Mouse (Mus musculus) MEL-GATA-1-ER (cell line): ENCODE results near the gene Rybp.
A peak's percentile ranks its signal among the peaks of the same experiment; 100 is the strongest.

Experiments
- DNase-seq: peaks from one replicate; pipeline ENCODE4 v3.0.0-alpha.2; 2012; ENCODE audit warnings: low read depth; ENCODE audit errors: extremely low read depth

The Rybp gene

DNA sequence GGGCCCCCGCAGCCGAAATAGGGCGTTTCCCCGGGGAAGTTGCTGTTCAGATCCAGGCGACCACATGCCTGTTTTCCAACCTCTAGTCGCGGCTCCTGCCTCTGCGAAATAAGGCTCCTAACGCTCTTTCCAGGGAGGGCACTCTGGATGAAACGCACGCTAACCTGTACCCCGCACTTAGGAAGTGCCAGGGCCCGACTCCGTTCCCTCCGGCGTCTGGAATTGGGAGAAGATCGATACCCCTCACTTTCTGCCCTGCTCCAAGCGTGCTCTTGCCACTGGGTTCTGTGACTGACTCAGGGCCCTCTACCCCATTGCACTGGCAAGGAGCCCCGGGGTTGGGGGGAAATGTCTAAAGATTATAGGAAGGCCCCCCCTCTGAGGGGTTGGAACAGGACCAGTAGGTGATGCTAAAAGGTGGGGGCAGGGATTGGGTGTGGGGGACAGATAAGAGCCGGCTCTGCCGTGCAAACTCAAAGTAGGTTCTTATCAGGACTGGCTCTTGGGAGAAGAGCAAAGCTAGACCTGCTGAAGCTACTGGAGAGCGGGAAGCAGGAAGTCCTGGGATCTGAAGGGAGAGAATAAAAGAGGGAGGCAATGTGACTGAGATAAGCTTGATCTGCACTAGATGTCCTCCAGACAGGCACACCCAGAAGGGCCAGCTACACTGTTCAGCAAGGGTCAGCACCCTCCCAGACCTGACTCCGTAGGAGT, 888 bp upstream of the Rybp start:
- peak; percentile 59 for DNase-seq

DNA sequence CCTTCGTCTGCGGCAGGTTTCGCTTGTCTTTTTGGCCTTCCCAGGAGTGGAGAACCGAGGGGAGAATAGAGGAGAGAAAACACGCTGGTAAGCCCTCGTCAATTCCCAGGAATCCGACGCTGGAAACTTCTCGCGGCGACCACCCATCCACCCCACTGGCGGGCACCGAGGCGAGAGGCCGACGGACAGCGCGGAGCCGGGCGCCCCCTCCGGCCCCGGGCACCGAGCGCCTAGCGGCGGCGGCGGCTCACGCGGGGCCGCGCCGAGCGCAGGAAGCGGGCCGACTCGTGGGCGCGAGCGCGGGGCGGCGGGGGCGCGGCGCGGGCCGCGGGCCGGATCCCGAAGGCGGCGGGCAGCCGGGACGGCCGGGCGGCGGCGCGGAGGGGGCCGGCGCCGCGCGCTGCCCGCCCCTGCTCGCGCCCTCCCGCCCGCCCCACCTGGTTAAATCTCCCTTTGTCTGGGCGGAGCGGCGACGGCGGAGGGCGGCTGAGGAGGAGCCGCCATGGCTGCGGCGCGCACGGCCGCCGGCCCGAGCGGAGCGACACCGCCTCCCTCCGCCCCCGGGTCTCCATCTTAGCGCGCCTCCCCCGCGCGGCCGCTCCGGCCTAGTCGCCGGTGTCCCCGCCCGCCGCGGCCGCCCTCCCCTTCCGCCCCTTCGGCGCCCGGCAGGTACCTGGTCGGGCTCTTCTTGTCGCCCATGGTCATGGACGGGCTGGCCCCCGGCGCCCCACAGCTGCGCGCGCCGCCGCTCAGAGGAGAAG, 532 bp downstream of the Rybp start:
- DNase-seq, result no peak

DNA sequence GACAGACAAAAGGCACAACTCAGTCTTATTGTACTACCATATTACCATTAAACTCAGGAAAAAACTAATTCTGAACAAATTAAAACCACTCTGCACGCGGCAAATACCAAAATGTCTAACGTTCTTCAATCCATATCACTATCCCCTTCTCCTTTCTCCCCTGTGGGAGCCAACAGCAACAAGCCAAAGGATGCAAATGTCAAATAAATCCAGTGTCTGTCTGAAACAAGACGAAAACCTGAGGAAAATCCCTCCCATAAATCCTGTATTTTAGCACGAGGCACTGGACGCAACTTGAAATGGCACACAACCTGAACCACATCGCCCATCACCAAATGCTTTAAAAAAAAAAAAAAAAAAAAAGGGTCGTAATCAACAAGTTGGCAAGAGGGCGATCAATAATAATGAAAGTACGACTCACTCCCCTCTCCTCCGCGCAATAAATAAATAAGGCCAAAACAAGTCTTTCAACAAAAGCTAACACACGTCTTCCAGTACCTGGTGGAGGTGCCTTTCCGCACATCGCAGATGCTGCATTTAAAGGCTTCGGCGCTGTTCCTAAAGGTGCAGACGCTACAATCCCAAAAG, 1.2 kb downstream of the Rybp start:
- DNase-seq, result no peak

DNA sequence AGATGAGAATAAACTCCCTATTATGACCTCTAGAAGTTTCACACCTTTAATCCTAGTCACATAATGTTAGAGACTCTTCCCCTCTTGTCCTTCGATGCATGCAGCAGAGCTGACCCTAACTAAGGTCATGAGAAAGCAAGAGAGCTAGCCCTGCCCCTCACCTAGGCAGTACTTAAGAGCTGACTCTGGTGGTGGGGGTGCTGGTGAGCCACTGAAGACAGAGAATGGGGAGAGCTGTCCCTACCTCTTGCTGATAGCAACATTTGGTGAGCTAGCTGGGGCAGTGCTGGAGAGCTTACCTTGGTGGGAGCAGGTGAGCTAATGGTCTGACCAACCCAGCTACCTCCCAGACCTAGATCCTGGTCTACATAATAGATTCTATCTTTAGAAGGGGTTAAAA, 8.4 kb downstream of the Rybp start:
- DNase-seq, result no peak

DNA sequence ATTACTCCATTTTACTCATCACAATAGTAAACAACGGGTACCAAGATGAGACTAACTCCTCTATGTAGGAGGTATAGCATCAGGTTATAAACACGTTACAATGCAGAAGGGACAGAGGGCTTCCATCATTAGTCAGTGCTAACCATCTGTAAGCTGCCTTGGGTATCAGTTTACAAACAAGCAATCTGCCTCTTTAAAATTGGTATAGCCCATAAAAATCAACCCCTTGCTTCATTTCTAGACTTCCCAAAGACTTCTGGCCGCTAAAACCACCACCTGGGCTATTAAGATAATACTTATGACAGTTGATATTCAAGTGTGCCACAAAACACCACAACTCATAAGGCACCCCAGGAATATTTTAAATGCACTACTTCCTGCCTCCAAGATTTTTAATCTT, 10.9 kb downstream of the Rybp start:
- DNase-seq, result no peak

GRCm38 (mm10) chr6:100275643-100276042, 11.6 kb downstream of the Rybp start:
- DNase-seq, result no peak

DNA sequence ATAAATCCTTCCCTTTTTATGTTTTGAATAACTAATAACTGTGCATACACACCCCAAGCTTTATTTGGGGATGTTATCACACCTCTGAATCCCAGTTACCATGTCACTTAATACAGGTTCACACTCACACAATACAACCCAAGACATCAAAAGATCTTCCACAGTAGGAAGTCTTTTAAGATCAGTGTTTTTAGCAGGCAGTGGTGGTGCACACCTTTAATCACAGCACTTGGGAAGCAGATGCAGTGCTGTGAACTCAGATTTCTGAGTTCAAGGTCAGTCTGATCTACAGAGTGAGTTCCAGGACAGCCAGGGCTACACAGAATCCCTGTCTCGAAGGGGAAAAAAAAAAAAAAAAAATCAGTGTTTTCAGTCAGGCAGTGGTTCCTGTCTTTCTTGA, 13.7 kb downstream of the Rybp start:
- DNase-seq, result no peak

DNA sequence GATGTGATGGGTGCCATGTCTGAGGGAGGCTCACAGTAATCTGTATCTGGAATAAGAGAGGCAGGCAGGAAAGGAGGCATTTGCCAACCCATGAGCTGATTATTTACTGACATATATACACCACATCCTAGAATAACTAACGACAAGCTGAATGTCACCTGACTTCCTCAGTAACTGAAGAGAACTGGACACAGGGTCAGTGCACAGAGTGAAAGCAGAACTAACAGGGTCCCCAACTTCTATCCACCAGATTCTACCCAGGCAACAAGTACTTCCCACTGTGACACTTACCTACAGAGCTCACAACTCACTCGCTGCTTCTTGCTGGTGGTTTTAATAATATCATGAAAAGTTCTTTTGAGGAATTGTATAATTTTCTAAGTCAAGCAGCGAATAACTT, 15.3 kb downstream of the Rybp start:
- no peak for DNase-seq

DNA sequence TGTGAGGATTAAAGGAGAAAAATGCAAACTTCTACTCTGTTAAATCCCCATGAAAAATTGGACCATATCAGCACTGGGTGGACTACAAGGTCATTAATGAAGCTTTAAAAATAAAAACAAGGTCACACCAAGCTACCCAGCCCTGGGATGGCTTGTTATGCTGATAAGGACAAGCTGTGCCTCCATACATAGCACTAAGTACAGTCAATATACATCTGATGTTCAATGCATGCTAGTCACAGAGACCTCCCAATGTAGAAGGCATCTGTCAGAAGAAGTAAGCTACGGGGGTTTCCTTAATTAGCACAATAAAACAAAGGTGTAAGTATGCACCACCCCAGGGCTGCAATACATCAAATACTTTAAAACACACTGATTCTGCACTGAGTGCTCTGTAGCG, 16.5 kb downstream of the Rybp start:
- no peak for DNase-seq

DNA sequence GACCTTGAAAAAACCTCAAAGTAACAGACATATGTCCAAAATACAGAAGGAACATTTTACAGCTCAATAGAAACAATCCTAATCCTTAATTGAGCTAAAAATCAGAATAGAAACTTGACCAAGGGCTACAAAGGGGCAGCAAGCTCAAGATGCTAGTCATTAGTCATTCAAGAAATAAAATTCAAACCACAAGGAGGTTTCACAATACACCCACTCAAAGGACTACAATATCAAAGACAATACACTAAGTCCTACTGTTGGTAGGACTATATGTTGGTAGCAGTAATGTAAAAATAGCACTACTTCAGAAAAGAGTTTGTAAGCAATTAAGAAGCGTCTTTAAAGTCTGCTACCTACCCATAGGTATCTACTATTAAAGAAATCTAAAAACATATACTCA, 27.7 kb downstream of the Rybp start:
- DNase-seq, result no peak

DNA sequence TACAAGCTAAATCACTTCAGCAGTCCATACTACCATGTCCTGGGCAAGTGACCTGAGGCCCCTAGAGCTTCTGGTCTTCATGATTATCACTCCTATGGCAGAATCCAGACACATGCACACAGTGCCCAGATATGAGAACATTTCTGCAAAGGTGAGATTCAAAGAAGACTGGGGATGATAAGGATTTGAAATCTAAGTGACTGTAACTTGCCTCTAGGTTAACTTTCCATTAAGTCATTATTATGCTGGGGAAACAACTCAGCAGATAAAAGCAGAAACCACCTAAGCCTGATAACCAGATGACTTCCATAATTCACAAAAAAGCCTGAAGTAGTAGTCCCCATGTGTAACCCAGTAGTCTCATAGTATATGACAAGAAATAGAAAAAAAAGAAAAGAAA, 29.0 kb downstream of the Rybp start:
- no peak for DNase-seq

- DNase-seq, result no peak
Measured at GRCm38 (mm10) chr6:100255411-100255810, 31.9 kb downstream of the Rybp start.

DNA sequence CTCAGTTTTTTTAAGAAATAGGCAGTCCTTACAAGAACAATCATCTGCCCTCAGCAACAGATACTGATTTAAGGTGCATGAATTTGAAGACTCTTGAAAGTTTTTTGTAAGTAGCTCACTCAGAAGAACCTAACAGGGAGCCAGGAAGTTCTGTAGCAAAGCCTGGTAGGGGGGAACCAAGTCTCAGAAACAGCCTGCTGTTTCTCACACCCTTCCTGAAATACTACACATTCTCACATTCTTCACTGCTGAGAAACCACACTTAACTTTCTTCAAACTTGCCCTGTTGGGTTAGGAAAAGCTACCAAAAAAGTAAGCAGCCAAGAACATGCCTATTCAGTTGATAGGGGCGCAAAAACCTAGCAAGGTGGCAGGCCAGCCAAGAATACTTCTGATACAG, 32.6 kb downstream of the Rybp start:
- DNase-seq, result no peak

DNA sequence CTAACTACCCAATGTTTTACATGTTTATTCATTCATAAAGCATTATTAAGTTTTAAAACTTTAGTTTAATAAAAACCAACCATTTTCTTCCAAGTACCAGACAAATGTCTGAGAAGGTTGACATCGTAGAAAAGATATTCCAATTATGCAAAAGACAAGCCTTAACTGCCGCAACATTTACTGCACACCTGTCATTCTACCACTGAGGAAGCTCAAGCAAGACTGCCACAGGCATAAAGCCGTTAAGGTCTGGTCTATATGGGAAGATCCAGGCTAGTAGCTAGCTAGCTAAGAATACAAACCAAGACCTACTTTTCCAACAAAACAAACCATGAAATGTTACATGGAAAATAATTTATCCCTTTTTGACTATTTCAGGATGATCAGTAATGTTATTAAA, 42.8 kb downstream of the Rybp start:
- no peak for DNase-seq

DNA sequence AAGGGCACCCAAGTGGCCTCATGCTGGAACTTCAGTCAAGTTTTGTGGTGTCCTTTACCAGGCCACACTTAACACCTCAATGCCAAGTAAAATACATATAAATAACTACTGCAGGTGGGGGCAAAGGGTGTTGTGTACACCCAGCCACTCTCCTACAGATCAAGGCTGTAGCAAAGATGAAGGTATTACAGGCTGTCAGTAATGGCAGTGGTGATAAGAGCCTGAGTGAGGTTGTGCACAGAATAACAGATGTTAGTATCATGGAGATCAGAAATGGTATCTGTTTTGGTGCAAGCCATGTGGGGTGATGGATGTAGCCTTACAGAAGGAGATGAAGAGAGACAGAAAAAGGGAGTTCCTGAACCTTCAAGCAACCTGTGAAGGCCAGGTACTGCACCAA, 52.2 kb downstream of the Rybp start:
- no peak for DNase-seq

- DNase-seq, result no peak
Measured at GRCm38 (mm10) chr6:100233522-100233921, 53.8 kb downstream of the Rybp start.

DNA sequence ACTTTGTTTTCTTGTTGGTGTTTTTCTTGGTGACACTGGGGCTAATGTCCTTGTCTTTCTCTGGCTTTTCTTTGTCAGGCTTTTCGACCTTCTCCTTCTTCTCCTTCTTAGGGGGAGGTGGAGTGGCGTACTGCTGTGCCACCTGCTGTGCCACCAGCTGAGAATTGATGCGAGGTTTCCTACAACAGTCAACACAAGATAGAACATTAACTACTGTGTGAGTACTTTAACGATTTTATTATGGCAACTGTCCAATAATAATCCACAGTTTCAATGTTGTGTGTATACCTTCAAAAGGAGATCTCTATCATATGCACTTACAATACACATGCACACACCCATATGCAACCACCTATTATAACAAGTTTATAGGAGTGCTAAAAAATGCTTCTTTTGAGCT, 54.2 kb downstream of the Rybp start:
- no peak for DNase-seq

GRCm38 (mm10) chr6:100226204-100226603, 61.1 kb downstream of the Rybp start:
- DNase-seq, result no peak

- DNase-seq, result no peak
Measured at GRCm38 (mm10) chr6:100223932-100224331, 63.4 kb downstream of the Rybp start.

- no peak for DNase-seq
Measured at GRCm38 (mm10) chr6:100223435-100223834, 63.9 kb downstream of the Rybp start.

DNA sequence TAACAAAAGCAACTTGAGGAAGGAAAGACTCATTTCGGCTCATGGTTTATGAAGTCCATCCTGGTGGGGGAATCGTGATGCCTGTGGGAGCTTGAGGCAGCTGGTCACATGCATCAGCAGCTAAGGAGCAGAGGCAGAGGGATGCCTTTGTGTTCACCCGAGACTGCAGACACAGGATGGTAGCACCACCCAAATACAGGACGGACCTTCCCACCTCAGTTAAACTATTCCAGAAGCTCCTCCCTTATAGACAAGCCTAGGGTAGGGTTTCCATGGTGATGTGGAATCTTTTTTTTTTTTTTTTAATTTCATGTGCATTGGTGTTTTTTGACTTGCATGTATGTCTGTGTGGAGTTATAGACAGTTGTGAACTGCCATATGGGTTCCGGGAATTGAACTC, 64.4 kb downstream of the Rybp start:
- DNase-seq, result no peak

- no peak for DNase-seq
Measured at GRCm38 (mm10) chr6:100221803-100222202, 65.5 kb downstream of the Rybp start.
